Mouse (Mus musculus) testis, adult 2 months (tissue): ENCODE data around the gene Lmtk3. TPM values are rescaled to one million over a fixed set of nuclear protein-coding genes. Genes with fewer than 3 reads are reported as not detected.
A peak's percentile ranks its signal among the peaks of the same experiment; 100 is the strongest.

Source experiments
- H3K27ac ChIP-seq: fragments of 200-500 bp; 2 replicates; pipeline ENCODE4 v1.5.1; 2012; ENCODE audit warnings: low read depth, low read length; ENCODE audit not compliant: control insufficient read depth, insufficient read depth
- H3K27me3 ChIP-seq: fragments of 200-500 bp; 2 replicates; pipeline ENCODE4 v1.6.1; 2012; ENCODE audit warnings: mild to moderate bottlenecking, low read length, moderate library complexity; ENCODE audit not compliant: control insufficient read depth, insufficient read depth
- H3K36me3 ChIP-seq: fragments of 200-500 bp; 2 replicates; pipeline ENCODE4 v1.6.1; 2012; ENCODE audit warnings: mild to moderate bottlenecking, low read length; ENCODE audit not compliant: control insufficient read depth, insufficient read depth
- H3K4me1 ChIP-seq: fragments of 200-500 bp; 2 replicates; pipeline ENCODE4 v1.6.1; 2012; ENCODE audit warnings: low read length; ENCODE audit not compliant: control insufficient read depth, insufficient read depth
- H3K4me3 ChIP-seq: fragments of 200-500 bp; 2 replicates; pipeline ENCODE4 v1.5.1; 2012; ENCODE audit warnings: low read depth, mild to moderate bottlenecking, low read length, moderate library complexity, mixed read lengths; ENCODE audit not compliant: control insufficient read depth
- CTCF ChIP-seq: fragments of 200-500 bp; IDR thresholded peaks from 2 replicates; pipeline ENCODE4 v1.5.1; 2012; ENCODE audit warnings: low read depth, mild to moderate bottlenecking, inconsistent platforms, low read length, moderate library complexity; ENCODE audit not compliant: control insufficient read depth, insufficient read depth, insufficient replicate concordance
- POLR2A ChIP-seq: fragments of 200-500 bp; IDR thresholded peaks from 2 replicates; pipeline ENCODE4 v1.6.1; 2012; ENCODE audit warnings: low read depth, mild to moderate bottlenecking, inconsistent platforms, low read length, moderate library complexity; ENCODE audit not compliant: control insufficient read depth
- polyA plus RNA-seq: library from polyadenylated mRNA; depleted of rRNA; stranded (reverse); fragments of >200 nt; gene quantifications from 2 replicates; pipeline ENCODE4 v1.2.3, GENCODE M21; 2012

The Lmtk3 gene
- polyA plus RNA-seq, 1 experiment: 23.1 TPM

DNA sequence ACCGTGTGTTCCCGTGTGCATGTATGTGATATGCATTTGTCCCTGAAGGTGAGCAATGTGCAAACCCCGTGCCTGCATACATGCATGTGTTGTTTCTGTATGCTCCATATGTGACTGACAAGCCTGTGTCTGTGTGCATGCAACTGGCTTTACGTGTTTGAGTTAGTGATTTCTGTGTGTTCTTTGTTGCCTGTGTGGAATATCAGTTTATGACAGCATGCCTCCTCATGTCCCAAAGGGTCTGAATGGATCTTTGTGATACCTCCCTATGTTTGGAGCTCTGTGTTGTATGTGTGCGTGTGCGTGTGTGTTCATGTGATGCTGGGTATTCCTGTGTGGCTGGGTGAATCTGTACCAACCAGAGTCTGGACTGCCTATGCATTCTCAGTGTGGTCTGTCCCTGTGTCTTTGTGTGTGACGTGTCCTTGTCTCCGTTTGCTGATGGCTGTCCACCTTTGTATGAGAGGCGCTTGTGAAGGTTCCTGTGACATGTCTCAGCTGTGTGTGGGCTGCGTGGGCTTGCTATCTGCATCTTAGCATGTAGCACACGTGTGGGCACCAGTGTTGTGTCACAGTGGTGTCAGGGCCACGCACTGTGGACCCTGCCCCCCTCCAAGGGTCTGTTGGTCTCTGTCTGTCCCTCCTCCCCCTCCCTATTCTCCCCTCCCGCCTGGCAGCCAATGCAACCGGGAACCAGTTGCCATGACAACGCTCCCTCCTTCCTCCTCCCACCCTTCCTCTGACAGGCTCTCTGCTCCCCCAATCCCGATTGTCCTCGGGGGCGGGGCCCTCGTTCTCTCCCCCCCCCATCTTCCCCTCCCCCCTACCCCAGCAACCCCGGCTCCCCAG is 1.2 kb downstream of the Lmtk3 start, which contains the start of gene Sult2b1:
Gene Sult2b1 (minus strand): TSS at position 146 of the 849 bp plus-strand sequence.
- H3K27ac ChIP-seq: no peak within 1 kb of the TSS
- no peaks in the 10 kb centered on the region for H3K36me3 ChIP-seq
- H3K27me3 ChIP-seq: no peaks in the 10 kb centered on the region
- peak; percentile 19; the same call in 1 of the 2 replicates for TF ChIP-seq POLR2A
- TF ChIP-seq CTCF: no peak
- H3K4me1 ChIP-seq: peaks cover 32% of the 10 kb centered on the region
- H3K4me3 ChIP-seq: peak within 1 kb of the TSS; percentile 83

DNA sequence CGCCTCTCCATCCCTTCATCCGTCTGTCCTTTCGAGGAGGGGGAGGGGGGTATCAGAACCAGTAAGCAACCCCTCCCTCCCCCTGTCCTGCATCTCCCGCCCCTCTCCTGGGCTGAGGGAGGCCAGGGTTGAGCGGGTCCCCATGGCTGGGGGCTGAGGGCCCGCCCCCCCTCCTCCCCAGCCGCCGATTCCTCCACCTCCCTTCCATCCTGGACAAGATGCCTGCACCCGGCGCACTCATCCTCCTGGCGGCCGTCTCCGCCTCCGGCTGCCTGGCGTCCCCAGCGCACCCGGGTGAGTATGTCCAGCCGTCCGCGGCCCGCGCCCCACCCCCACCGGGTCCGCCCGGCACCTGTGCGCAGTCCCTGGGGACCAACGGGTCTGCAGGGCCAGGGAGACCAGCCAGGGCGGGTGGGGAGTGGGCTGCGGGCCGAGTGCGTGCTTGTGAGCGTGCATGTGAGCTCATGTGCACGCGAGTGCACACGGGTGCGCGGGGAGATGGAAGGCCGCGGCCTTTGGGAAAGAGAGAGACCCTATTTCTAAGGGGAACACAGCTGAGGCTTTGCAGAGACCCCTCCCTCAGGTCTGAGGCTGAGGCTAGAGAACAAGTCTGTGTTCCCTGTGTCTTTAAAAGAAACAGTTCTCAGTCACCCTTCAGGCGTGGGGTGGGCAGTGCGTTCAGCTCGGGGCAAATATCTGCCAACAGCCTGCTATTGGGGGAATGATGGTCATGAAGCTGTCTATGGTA is 2.0 kb downstream of the Lmtk3 start:
- no peak overlapping the region for H3K27ac ChIP-seq

DNA sequence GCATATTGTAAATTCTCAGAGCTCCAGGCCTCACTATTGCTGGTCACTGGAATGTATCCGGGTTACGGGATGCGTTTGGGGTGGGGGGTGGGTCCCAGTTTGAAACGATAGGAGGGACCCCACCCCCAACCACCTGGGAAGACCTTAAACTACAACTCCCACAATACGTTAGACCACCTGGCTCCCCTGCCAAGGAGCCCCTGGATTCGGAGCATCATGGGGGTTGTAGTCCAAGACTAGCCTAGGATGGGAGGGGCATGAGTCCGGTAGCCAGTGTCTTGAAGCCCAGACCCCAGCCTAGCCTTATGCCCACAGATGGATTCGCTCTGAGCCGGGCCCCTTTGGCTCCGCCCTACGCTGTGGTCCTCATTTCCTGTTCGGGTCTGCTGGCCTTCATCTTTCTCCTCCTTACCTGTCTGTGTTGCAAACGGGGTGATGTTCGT is 2.6 kb downstream of the Lmtk3 start:
- H3K4me1 ChIP-seq: peaks cover 32% of the 10 kb centered on the region
- H3K27ac ChIP-seq: no peak overlapping the region
- no peaks in the 10 kb centered on the region for H3K36me3 ChIP-seq
- H3K27me3 ChIP-seq: no peaks in the 10 kb centered on the region
- TF ChIP-seq CTCF: no peak
- peak overlapping the region; percentile 74 for H3K4me3 ChIP-seq

More for the DNA sequence above, 2.0 kb downstream of the Lmtk3 start:
- Histone ChIP-seq H3K4me3 (peak overlapping the region; percentile 74), H3K4me1 (peaks cover 32% of the 10 kb centered on the region), H3K27me3 (no peaks in the 10 kb centered on the region), H3K36me3 (no peaks in the 10 kb centered on the region)
- no peak for TF ChIP-seq CTCF

DNA sequence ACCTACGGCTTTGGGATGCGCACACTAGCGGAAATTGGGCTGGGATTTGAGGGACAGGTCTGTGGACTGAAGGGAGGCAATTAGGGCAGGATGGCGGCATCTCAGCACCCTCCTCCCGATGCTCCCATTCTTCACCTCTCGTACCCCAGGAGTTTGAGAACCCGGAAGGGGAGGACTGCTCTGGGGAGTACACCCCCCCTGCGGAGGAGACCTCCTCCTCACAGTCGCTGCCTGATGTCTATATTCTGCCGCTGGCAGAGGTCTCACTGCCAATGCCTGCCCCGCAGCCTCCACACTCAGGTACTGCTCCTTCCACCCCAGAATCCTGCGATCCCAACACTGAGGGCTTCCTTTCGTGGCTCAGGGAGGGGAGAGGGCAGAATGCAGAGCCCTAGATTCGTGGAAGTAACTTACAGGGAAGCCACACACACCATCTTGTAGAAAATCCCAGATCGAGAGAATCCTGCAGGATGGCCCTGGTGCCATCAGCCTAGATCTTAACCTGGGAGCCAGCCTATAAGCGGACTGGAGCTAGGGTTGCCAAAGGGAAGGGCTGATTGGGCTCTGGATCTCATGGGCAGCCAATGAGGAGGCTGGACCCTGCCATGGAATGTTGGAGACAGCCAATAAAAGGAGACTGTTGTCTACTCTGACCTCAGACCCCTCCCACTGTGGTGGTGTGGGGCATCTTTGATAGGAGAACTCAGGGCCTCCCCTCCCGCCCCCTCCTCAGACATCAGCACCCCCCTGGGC is 3.3 kb downstream of the Lmtk3 start:
- TF ChIP-seq POLR2A (no peak), CTCF (no peak)
- H3K4me1 ChIP-seq: peaks cover 32% of the 10 kb centered on the region
- no peaks in the 10 kb centered on the region for H3K27me3 ChIP-seq
- H3K36me3 ChIP-seq: no peaks in the 10 kb centered on the region
- no peak overlapping the region for H3K27ac ChIP-seq
- peak overlapping the region; percentile 74 for H3K4me3 ChIP-seq

DNA sequence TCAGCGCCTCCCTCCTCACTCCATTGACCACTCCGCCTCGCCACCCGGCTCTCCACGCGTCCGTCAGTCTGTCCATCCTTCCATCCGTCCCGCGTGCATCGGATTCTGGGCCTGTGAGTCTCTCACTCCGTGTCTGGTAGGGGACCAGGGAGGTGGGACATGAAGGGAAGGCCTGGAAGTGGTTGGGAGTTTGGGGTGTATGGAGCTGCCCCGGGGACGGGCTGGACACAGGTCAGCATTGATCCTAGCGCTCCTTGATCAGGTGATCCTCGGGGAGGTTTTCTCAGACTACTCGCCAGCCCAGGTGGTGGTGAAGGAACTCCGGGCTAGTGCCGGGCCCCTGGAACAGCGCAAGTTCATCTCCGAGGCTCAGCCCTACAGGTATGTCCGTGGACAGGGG is 4.1 kb downstream of the Lmtk3 start:
- Histone ChIP-seq H3K27me3 (no peaks in the 10 kb centered on the region), H3K4me1 (peaks cover 32% of the 10 kb centered on the region), H3K4me3 (no peak overlapping the region; the same call in 1 of the 2 replicates), H3K27ac (no peak overlapping the region), H3K36me3 (no peaks in the 10 kb centered on the region)
- TF ChIP-seq CTCF (no peak), POLR2A (no peak)

DNA sequence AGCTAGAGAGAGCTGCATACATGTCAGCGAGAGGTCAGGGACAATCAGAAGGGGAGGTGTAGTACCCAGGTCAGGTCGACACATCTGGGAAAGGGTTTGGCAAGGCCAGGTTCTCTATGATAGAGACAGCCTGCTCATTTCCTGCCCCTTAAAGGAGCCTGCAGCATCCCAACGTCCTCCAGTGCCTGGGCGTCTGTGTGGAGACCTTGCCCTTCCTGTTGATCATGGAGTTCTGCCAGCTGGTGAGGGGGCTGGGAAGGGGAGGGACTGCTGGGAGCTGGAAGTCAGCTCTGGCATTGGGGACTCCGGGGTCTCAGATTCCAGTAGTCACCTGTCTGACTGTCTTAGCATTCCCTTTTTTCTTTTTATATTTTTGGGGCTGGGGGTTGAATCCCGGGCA is 7.2 kb downstream of the Lmtk3 start:
- Histone ChIP-seq H3K27ac (no peak overlapping the region), H3K4me1 (peaks cover 26% of the 10 kb centered on the region), H3K4me3 (no peak overlapping the region), H3K27me3 (no peaks in the 10 kb centered on the region), H3K36me3 (no peaks in the 10 kb centered on the region)
- TF ChIP-seq POLR2A (no peak), CTCF (no peak)

DNA sequence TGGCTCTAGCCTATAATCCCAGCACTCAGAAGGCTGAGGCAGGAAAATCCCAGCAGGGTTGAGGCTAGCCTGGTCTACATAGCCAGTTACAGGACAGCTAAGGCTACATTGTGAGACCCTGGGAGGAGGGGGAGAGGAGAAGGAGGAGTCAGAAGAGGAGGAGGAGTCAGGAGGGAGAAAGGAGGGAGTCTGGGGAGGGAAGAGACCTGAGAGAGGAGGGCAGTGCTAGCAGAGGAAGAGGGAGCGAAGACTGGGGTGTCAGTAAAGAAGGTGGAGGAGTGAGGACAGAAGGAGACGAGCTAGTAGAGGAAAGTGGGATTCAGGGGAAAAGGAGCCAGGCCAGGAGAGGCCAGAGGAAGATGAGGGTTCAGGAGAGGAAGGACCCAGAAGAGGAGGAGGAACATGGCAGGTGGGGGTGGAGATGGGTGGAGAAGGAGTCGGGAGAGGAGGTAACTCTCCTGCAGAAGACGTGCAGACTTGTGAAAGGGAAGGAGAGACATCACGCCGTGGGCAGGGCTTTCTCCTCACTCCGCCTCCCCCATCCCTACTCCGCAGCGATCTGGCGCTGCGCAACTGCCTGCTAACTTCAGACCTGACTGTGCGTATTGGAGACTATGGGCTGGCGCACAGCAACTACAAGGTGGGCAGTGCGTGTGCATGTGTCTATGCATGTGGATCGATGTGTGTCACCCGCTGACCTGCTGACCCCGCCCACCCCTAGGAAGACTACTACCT is 8.4 kb downstream of the Lmtk3 start:
- H3K4me1 ChIP-seq: peaks cover 14% of the 10 kb centered on the region
- no peak overlapping the region for H3K4me3 ChIP-seq
- no peaks in the 10 kb centered on the region for H3K36me3 ChIP-seq
- no peak for TF ChIP-seq POLR2A
- TF ChIP-seq CTCF: no peak
- H3K27ac ChIP-seq: no peak overlapping the region
- H3K27me3 ChIP-seq: no peaks in the 10 kb centered on the region
